Mouse (Mus musculus) gastrocnemius, postnatal 14 days (tissue): ENCODE data around the gene Nt5dc3. TPM values are rescaled to one million over a fixed set of nuclear protein-coding genes. Genes with fewer than 3 reads are reported as not detected.

Source experiments
- DNase-seq: peaks from one replicate; pipeline ENCODE4 v3.0.0; 2021; ENCODE audit warnings: mixed read lengths
- intact Hi-C: fragments of 180-260 bp; cut with DNase I; formaldehyde crosslinking; loops from one replicate; pipeline ENCODE4 v1.15.1; 2025; ENCODE audit warnings: low total_unique reads
- long read RNA-seq, 2 experiments: library from polyadenylated mRNA; stranded (forward); transcript quantifications; one replicate each; pipeline ENCODE4 v2.0.0; 2021
- total RNA-seq, 2 experiments: library from RNA; stranded (reverse); gene quantifications; 2 replicates each; pipeline ENCODE4 v1.2.3; 2021

Nt5dc3 gene
- 10 to 100 TPM; 25.2 to 38.1 TPM for total RNA-seq
- long read RNA-seq, experiment 1, full-length matches to known transcripts: 2 of 16 reads
- long read RNA-seq, experiment 1, partial matches to known transcripts: 1 of 16 reads
- long read RNA-seq, experiment 1, other reads (novel, unspliced or antisense): 13 of 16 reads
- long read RNA-seq, experiment 2, full-length matches to known transcripts: 10 of 18 reads
- long read RNA-seq, experiment 2, partial matches to known transcripts: 1 of 18 reads
- long read RNA-seq, experiment 2, other reads (novel, unspliced or antisense): 7 of 18 reads

GRCm38 (mm10) chr10:86778398-86779116 is at the start of gene Nt5dc3:
Gene Nt5dc3 (plus strand): TSS chr10:86779005.
- peak; percentile 98 for DNase-seq

GRCm38 (mm10) chr10:86730823-86731499 is 47.8 kb upstream of the Nt5dc3 start:
- DNase-seq: peak; percentile 79
- intact Hi-C loops: loop anchor here (10.0 kb wide), 1 partner anchor 96 kb away; no protein-coding TSS in a partner anchor

More at GRCm38 (mm10) chr10:86778398-86779116, at the start of gene Nt5dc3:
- intact Hi-C loops: no loop called here

- DNase-seq: no peak
- intact Hi-C loops: loop anchor here (10.0 kb wide), 1 partner anchor 97 kb away; no protein-coding TSS in a partner anchor
Measured at GRCm38 (mm10) chr10:86731500-86731863, 47.3 kb upstream of the Nt5dc3 start.

- no peak for DNase-seq
- intact Hi-C loops: loop anchor here (10.0 kb wide), 1 partner anchor 100 kb away; no protein-coding TSS in a partner anchor
Measured at GRCm38 (mm10) chr10:86735036-86735435, 43.8 kb upstream of the Nt5dc3 start.

GRCm38 (mm10) chr10:86742918-86743317 is 35.9 kb upstream of the Nt5dc3 start:
- intact Hi-C loops: no loop called here
- DNase-seq: no peak

GRCm38 (mm10) chr10:86744306-86744705 is 34.5 kb upstream of the Nt5dc3 start:
- intact Hi-C loops: no loop called here

GRCm38 (mm10) chr10:86755816-86756502 is 22.8 kb upstream of the Nt5dc3 start:
- no peak for DNase-seq
- intact Hi-C loops: no loop called here

More at GRCm38 (mm10) chr10:86744306-86744705, 34.5 kb upstream of the Nt5dc3 start:
- no peak for DNase-seq

- intact Hi-C loops: no loop called here
- no peak for DNase-seq
Measured at GRCm38 (mm10) chr10:86757724-86758123, 21.1 kb upstream of the Nt5dc3 start.

- intact Hi-C loops: no loop called here
- no peak for DNase-seq
Measured at GRCm38 (mm10) chr10:86758211-86758610, 20.6 kb upstream of the Nt5dc3 start.

- intact Hi-C loops: no loop called here
- no peak for DNase-seq
Measured at GRCm38 (mm10) chr10:86761236-86761635, 17.6 kb upstream of the Nt5dc3 start.

- no peak for DNase-seq
- intact Hi-C loops: no loop called here
Measured at GRCm38 (mm10) chr10:86761722-86762383, 17.0 kb upstream of the Nt5dc3 start.

- intact Hi-C loops: no loop called here
- DNase-seq: no peak
Measured at GRCm38 (mm10) chr10:86762384-86762730, 16.4 kb upstream of the Nt5dc3 start.

GRCm38 (mm10) chr10:86763672-86764071 is 15.1 kb upstream of the Nt5dc3 start, which contains the start of gene Gm49358:
Gene Gm49358 (plus strand): TSS chr10:86763972.
- no peak for DNase-seq

GRCm38 (mm10) chr10:86765344-86765966 is 13.3 kb upstream of the Nt5dc3 start:
- no peak for DNase-seq
- intact Hi-C loops: no loop called here

More at GRCm38 (mm10) chr10:86763672-86764071, 15.1 kb upstream of the Nt5dc3 start, which contains the start of gene Gm49358:
- intact Hi-C loops: no loop called here

GRCm38 (mm10) chr10:86769216-86769615 is 9.6 kb upstream of the Nt5dc3 start:
- intact Hi-C loops: no loop called here

GRCm38 (mm10) chr10:86769797-86770196 is 9.0 kb upstream of the Nt5dc3 start:
- no peak for DNase-seq
- intact Hi-C loops: no loop called here

More at GRCm38 (mm10) chr10:86769216-86769615, 9.6 kb upstream of the Nt5dc3 start:
- no peak for DNase-seq

GRCm38 (mm10) chr10:86771701-86772100 is 7.1 kb upstream of the Nt5dc3 start:
- intact Hi-C loops: no loop called here
- no peak for DNase-seq

GRCm38 (mm10) chr10:86772231-86772631 is 6.6 kb upstream of the Nt5dc3 start:
- intact Hi-C loops: no loop called here
- no peak for DNase-seq

- no peak for DNase-seq
- intact Hi-C loops: no loop called here
Measured at GRCm38 (mm10) chr10:86773360-86773759, 5.4 kb upstream of the Nt5dc3 start.
